Mouse (Mus musculus) hindbrain, embryonic 16.5 days (tissue): ENCODE measurements around the gene Dpf2. TPM values are rescaled to one million over a fixed set of nuclear protein-coding genes. Genes with fewer than 3 reads are reported as not detected.

Experiments
- ATAC-seq: fragments of 200-750 bp; cut with Nextera tagmentation; 2 replicates; pipeline ENCODE4 v1.8.0; 2017; ENCODE audit warnings: moderate TSS enrichment, moderate library complexity
- H3K27ac ChIP-seq: fragments of 300-500 bp; sonication (generic); 2 replicates; pipeline ENCODE4 v1.5.1; 2014; ENCODE audit warnings: low read depth, mild to moderate bottlenecking, control low read depth, low read length, moderate library complexity
- H3K27me3 ChIP-seq: fragments of 300-500 bp; sonication (generic); replicated peaks from 2 replicates; pipeline ENCODE4 v1.6.1; 2014; ENCODE audit warnings: low read length; ENCODE audit not compliant: control insufficient read depth, insufficient read depth
- H3K36me3 ChIP-seq: fragments of 300-500 bp; sonication (generic); 2 replicates; pipeline ENCODE4 v1.6.1; 2014; ENCODE audit warnings: mild to moderate bottlenecking, low read length, moderate library complexity, mixed read lengths; ENCODE audit not compliant: control insufficient read depth, insufficient read depth
- H3K4me1 ChIP-seq: fragments of 300-500 bp; sonication (generic); 2 replicates; pipeline ENCODE4 v1.6.1; 2014; ENCODE audit warnings: low read depth, low read length; ENCODE audit not compliant: control insufficient read depth, insufficient read depth
- H3K4me2 ChIP-seq: fragments of 300-500 bp; sonication (generic); 2 replicates; pipeline ENCODE4 v1.6.1; 2014; ENCODE audit warnings: mild to moderate bottlenecking, low read length, control low read depth, moderate library complexity
- H3K4me3 ChIP-seq: fragments of 300-500 bp; sonication (generic); 2 replicates; pipeline ENCODE4 v1.5.1; 2014; ENCODE audit warnings: mild to moderate bottlenecking, low read length, control low read depth, moderate library complexity
- H3K9ac ChIP-seq: fragments of 300-500 bp; sonication (generic); 2 replicates; pipeline ENCODE4 v1.6.1; 2014; ENCODE audit warnings: low read depth, mild to moderate bottlenecking, control low read depth, low read length, moderate library complexity
- H3K9me3 ChIP-seq: fragments of 300-500 bp; sonication (generic); 2 replicates; pipeline ENCODE4 v1.6.1; 2014; ENCODE audit warnings: mild to moderate bottlenecking, low read length, moderate library complexity; ENCODE audit not compliant: control insufficient read depth
- WGBS: fragments of 180-500 bp; shearing (Covaris S2); extraction: QIAGEN DNeasy Blood & Tissue Kit; methylation state at CpG from one replicate; pipeline ENCODE4 v1.1.7; 2014; 5-methylcytosine and 5-hydroxymethylcytosine counted together
- polyA plus RNA-seq: library from polyadenylated mRNA; unstranded; fragments of >200 nt; fragmentation: Nextera tagmentation; extraction: Ambion mirVana; gene quantifications from 2 replicates; pipeline ENCODE4 v1.2.1, GENCODE M21; 2015

Dpf2 gene
- polyA plus RNA-seq, 1 experiment from 2014 or later = 94.0 TPM

GRCm38 (mm10) chr19:5938516-5938915 lies 25.7 kb upstream of the Dpf2 start:
- no peak for ATAC-seq
- no peak overlapping the region for H3K27ac ChIP-seq

GRCm38 (mm10) chr19:5937836-5938406 lies 25.1 kb upstream of the Dpf2 start:
- peak; percentile 77 for ATAC-seq
- Histone ChIP-seq H3K27ac (peak overlapping the region; percentile 77), H3K36me3 (no peaks in the 10 kb centered on the region), H3K9me3 (no peaks in the 10 kb centered on the region), H3K4me2 (peak overlapping the region; percentile 51), H3K9ac (no peak overlapping the region), H3K4me1 (peaks cover 19% of the 10 kb centered on the region), H3K27me3 (no peaks in the 10 kb centered on the region), H3K4me3 (0 out of 2 replicates have a peak overlapping the region, but pooled peaks have one; percentile 8)
- WGBS = 18% methylated on average over 14 of the region's 14 CpGs

More at GRCm38 (mm10) chr19:5938516-5938915, 25.7 kb upstream of the Dpf2 start:
- H3K4me1 ChIP-seq = peaks cover 19% of the 10 kb centered on the region
- H3K4me3 ChIP-seq = no peak overlapping the region
- H3K27me3 ChIP-seq = no peaks in the 10 kb centered on the region
- H3K36me3 ChIP-seq = no peaks in the 10 kb centered on the region
- no peak overlapping the region for H3K4me2 ChIP-seq
- H3K9ac ChIP-seq = no peak overlapping the region
- 91% methylated on average over 6 of the region's 6 CpGs for WGBS
- no peaks in the 10 kb centered on the region for H3K9me3 ChIP-seq

- WGBS = 46% methylated on average over 21 of the region's 21 CpGs
- peak overlapping the region; percentile 51; the same call in 1 of the 2 replicates for H3K4me2 ChIP-seq
- H3K9ac ChIP-seq = no peak overlapping the region; the same call in 1 of the 2 replicates
Measured at GRCm38 (mm10) chr19:5937095-5937835, 24.5 kb upstream of the Dpf2 start.

GRCm38 (mm10) chr19:5935691-5936090 lies 22.9 kb upstream of the Dpf2 start:
- Histone ChIP-seq H3K27ac (no peak overlapping the region), H3K4me2 (no peak overlapping the region), H3K9me3 (no peaks in the 10 kb centered on the region), H3K4me1 (peaks cover 19% of the 10 kb centered on the region), H3K4me3 (no peak overlapping the region), H3K36me3 (no peaks in the 10 kb centered on the region), H3K9ac (no peak overlapping the region), H3K27me3 (no peaks in the 10 kb centered on the region)
- 79% methylated on average over 5 of the region's 5 CpGs for WGBS
- no peak for ATAC-seq

More at GRCm38 (mm10) chr19:5937095-5937835, 24.5 kb upstream of the Dpf2 start:
- no peak overlapping the region for H3K4me3 ChIP-seq
- no peaks in the 10 kb centered on the region for H3K36me3 ChIP-seq
- peak overlapping the region; percentile 77 for H3K27ac ChIP-seq
- ATAC-seq = no peak
- H3K27me3 ChIP-seq = no peaks in the 10 kb centered on the region
- peaks cover 19% of the 10 kb centered on the region for H3K4me1 ChIP-seq
- no peaks in the 10 kb centered on the region for H3K9me3 ChIP-seq

GRCm38 (mm10) chr19:5935266-5935665 lies 22.5 kb upstream of the Dpf2 start:
- Histone ChIP-seq H3K27ac (no peak overlapping the region), H3K27me3 (no peaks in the 10 kb centered on the region), H3K4me1 (peaks cover 19% of the 10 kb centered on the region), H3K4me3 (no peak overlapping the region), H3K9me3 (no peaks in the 10 kb centered on the region), H3K4me2 (no peak overlapping the region), H3K9ac (no peak overlapping the region), H3K36me3 (no peaks in the 10 kb centered on the region)
- 59% methylated on average over 3 of the region's 3 CpGs for WGBS
- no peak for ATAC-seq

DNA sequence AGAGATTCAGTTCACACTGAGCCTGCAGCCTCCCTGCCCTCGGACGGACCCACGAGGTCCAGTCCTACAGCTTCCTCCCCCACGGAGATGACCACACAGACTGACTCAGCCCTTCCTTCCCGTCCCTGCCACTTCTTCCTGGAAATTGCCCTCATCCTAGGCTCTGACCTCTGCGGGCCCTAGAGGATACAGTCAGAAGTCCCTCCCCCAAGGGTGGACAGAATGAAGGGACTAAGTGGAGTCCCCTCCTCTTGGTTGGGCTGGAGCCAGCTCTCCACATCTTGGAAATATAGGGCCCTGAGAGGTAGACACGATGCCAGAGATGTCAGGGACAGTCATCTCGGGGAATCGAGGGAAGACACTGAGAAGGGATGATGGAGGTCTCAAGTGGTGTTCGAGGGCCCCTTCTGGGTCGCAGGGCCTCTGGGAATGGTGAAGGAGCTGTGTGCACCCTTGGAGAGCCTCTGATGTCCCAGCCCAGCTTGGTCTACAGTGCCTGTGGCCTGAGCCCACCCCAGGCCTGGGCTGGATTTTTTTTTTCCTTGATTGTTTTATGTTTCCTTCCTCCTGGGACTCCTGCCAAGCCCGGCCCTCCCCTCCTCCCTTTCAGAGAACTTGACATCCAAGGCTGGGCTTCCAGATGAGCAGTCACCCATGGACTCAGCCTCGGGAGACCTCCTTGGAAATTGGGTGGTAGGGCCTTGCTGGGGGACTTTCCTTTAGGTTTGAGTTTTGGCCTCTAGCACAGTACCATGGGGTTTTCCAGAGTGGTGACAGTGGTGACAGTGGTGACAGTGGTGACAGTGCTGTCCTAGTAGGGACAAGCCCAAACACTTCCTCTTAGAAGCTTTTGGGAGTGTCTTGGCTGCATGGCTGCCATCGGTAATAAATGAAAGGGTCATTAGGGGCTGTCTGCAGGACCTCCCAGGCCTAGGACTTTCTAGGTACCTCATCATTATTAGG lies 17.1 kb upstream of the Dpf2 start:
- WGBS = 64% methylated on average over 14 of the region's 14 CpGs

DNA sequence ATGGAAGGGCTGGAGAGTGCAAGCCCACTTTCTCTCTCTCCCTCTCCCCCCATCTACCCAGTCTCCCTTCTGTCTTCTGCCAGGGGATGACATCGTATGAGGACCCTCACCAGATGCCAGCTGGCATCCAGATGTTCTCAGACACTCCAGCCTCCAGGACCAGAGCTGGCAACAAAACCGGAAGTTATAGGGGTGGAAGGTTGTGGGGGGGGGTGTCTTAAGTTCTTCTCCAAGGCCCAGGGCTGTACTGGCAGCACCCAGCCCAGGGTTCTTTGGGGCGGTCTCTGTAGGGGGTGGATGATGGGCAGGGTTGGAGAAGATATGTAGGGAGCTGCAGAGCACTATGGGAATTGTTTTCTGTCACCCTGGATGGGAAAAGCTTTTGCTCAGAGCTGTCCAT lies 15.7 kb upstream of the Dpf2 start:
- Histone ChIP-seq H3K27ac (no peak overlapping the region), H3K9me3 (no peaks in the 10 kb centered on the region), H3K4me3 (no peak overlapping the region), H3K4me1 (peaks cover 6% of the 10 kb centered on the region), H3K4me2 (no peak overlapping the region), H3K9ac (no peak overlapping the region), H3K27me3 (no peaks in the 10 kb centered on the region), H3K36me3 (no peaks in the 10 kb centered on the region)
- ATAC-seq = no peak
- 65% methylated on average over 3 of the region's 3 CpGs for WGBS

More for the DNA sequence above, 17.1 kb upstream of the Dpf2 start:
- H3K9me3 ChIP-seq = no peaks in the 10 kb centered on the region
- H3K4me1 ChIP-seq = peaks cover 3% of the 10 kb centered on the region
- ATAC-seq = no peak
- no peak overlapping the region for H3K4me3 ChIP-seq
- H3K4me2 ChIP-seq = no peak overlapping the region
- H3K9ac ChIP-seq = no peak overlapping the region
- H3K27me3 ChIP-seq = no peaks in the 10 kb centered on the region
- no peaks in the 10 kb centered on the region for H3K36me3 ChIP-seq
- H3K27ac ChIP-seq = no peak overlapping the region

- no peaks in the 10 kb centered on the region for H3K27me3 ChIP-seq
- no peaks in the 10 kb centered on the region for H3K36me3 ChIP-seq
- H3K9ac ChIP-seq = no peak overlapping the region
- H3K4me3 ChIP-seq = no peak overlapping the region
- no peak overlapping the region for H3K27ac ChIP-seq
- peaks cover 8% of the 10 kb centered on the region for H3K4me1 ChIP-seq
- no peaks in the 10 kb centered on the region for H3K9me3 ChIP-seq
- no peak for ATAC-seq
- no peak overlapping the region for H3K4me2 ChIP-seq
- 78% methylated on average over 6 of the region's 6 CpGs for WGBS
Measured at GRCm38 (mm10) chr19:5928104-5928503, 15.3 kb upstream of the Dpf2 start.

DNA sequence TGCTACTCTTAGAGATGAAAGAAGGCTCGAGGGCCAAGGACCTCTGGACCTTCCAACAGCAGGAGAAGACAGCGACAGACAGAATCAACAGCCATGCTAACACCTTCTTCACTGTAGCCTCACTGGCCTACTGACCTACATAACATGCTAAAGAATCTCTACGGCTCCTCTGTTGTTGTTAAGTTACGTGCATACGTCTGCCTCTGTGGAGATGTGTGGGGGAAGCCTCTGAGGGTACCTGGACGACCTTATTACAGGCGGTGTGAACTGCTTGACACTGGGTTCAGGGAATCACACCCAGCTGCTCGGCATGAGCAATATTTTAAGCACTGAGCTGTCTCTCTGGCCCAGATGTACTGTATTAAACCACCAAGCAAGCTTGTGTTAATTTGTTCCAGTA lies 14.7 kb upstream of the Dpf2 start:
- no peaks in the 10 kb centered on the region for H3K36me3 ChIP-seq
- WGBS = 70% methylated on average over 8 of the region's 8 CpGs
- H3K9me3 ChIP-seq = no peaks in the 10 kb centered on the region
- H3K4me2 ChIP-seq = no peak overlapping the region
- H3K27me3 ChIP-seq = no peaks in the 10 kb centered on the region
- no peak overlapping the region for H3K27ac ChIP-seq
- H3K9ac ChIP-seq = no peak overlapping the region
- no peak overlapping the region for H3K4me3 ChIP-seq
- no peak for ATAC-seq
- peaks cover 12% of the 10 kb centered on the region for H3K4me1 ChIP-seq
